Mouse (Mus musculus) G1E (cell line): ENCODE results near the gene Ankrd55.

Source experiments
- CTCF ChIP-seq: IDR thresholded peaks from 2 replicates; pipeline ENCODE4 v1.5.1; 2012; ENCODE audit warnings: low read depth, low read length, inconsistent platforms, mixed read lengths
- TAL1 ChIP-seq: conservative IDR thresholded peaks from 2 replicates; pipeline ENCODE4 v1.6.1; 2012; ENCODE audit warnings: low read depth, low read length, inconsistent platforms, mixed read lengths

GRCm38 (mm10) chr13:112252012-112252411 is 36.2 kb upstream of the Ankrd55 start:
- no peak for TF ChIP-seq CTCF
- no peak for TF ChIP-seq TAL1
